Mouse (Mus musculus) spleen, adult 2 months (tissue): Measurements from ENCODE around the gene Acbd6. TPM values are rescaled to one million over a fixed set of nuclear protein-coding genes. Genes with fewer than 3 reads are reported as not detected.

Source experiments
- DNase-seq, 2 experiments: peaks; one replicate each; pipeline versions ENCODE4 v3.0.0 to v3.0.0-alpha.2; 2012 to 2021; ENCODE audit warnings: low spot score in 2 of 2, low read depth in 1 of 2
- H3K27ac ChIP-seq: fragments of 200-500 bp; 2 replicates; pipeline ENCODE4 v1.5.1; 2012; ENCODE audit warnings: low read length, inconsistent platforms; ENCODE audit not compliant: insufficient read depth
- H3K27me3 ChIP-seq: fragments of 200-500 bp; 2 replicates; pipeline ENCODE4 v1.6.1; 2012; ENCODE audit warnings: mild to moderate bottlenecking, moderate library complexity, low read length, inconsistent platforms; ENCODE audit not compliant: control insufficient read depth, insufficient read depth
- H3K36me3 ChIP-seq: fragments of 200-500 bp; 2 replicates; pipeline ENCODE4 v1.6.1; 2012; ENCODE audit warnings: mild to moderate bottlenecking, low read length, inconsistent platforms; ENCODE audit not compliant: control insufficient read depth, insufficient read depth
- H3K4me1 ChIP-seq: fragments of 200-500 bp; 2 replicates; pipeline ENCODE4 v1.6.1; 2011; ENCODE audit warnings: inconsistent platforms; ENCODE audit not compliant: control insufficient read depth, insufficient read depth, insufficient read length
- H3K4me3 ChIP-seq: fragments of 200-500 bp; 2 replicates; pipeline ENCODE4 v1.5.1; 2011; ENCODE audit warnings: mild to moderate bottlenecking, inconsistent platforms; ENCODE audit not compliant: insufficient read depth, insufficient read length; ENCODE audit errors: extremely low read depth
- CTCF ChIP-seq: fragments of 200-500 bp; IDR thresholded peaks from 2 replicates; pipeline ENCODE4 v1.5.1; 2011; ENCODE audit warnings: mild to moderate bottlenecking, inconsistent platforms; ENCODE audit not compliant: insufficient read depth, insufficient read length, insufficient replicate concordance; ENCODE audit errors: extremely low read depth
- POLR2A ChIP-seq: fragments of 200-500 bp; IDR thresholded peaks from 2 replicates; pipeline ENCODE4 v1.6.1; 2011; ENCODE audit warnings: low read depth, low read length, inconsistent platforms
- WGBS: fragments of 180-500 bp; shearing (Covaris S2); methylation state at CpG from one replicate; pipeline ENCODE4 v1.1.7; 2018; 5-methylcytosine and 5-hydroxymethylcytosine counted together
- polyA plus RNA-seq: library from polyadenylated mRNA; depleted of rRNA; stranded (reverse); fragments of >200 nt; gene quantifications from 2 replicates; pipeline ENCODE4 v1.2.3, GENCODE M21; 2012

The Acbd6 gene
- polyA plus RNA-seq, 1 experiment: 61.7 TPM

DNA sequence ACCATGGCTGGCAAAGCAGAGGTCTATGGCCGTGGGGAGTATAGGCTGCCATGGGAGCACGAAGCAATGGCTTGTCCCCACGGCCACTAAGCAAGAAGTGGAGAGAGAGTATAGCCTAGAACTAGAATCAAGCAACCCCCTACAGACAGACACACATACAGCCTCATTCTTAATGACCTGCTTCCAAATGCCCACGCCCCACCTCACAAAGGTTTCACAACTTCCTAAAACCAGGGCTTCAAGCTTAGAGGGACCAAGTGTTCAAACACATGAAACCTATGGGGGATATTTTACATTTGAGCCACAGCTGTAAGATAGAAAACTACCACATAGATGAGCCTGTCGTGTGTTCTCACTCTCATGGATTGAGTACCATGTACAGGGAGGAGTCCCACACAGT lies 25.5 kb upstream of the Acbd6 start:
- H3K27ac ChIP-seq: no peak overlapping the region
- TF ChIP-seq CTCF (no peak), POLR2A (no peak)
- H3K4me3 ChIP-seq: no peak overlapping the region
- no peaks in the 10 kb centered on the region for H3K36me3 ChIP-seq
- no peak for DNase-seq
- H3K4me1 ChIP-seq: no peaks in the 10 kb centered on the region
- WGBS: 91% methylated on average over 5 of the region's 5 CpGs
- H3K27me3 ChIP-seq: no peaks in the 10 kb centered on the region

DNA sequence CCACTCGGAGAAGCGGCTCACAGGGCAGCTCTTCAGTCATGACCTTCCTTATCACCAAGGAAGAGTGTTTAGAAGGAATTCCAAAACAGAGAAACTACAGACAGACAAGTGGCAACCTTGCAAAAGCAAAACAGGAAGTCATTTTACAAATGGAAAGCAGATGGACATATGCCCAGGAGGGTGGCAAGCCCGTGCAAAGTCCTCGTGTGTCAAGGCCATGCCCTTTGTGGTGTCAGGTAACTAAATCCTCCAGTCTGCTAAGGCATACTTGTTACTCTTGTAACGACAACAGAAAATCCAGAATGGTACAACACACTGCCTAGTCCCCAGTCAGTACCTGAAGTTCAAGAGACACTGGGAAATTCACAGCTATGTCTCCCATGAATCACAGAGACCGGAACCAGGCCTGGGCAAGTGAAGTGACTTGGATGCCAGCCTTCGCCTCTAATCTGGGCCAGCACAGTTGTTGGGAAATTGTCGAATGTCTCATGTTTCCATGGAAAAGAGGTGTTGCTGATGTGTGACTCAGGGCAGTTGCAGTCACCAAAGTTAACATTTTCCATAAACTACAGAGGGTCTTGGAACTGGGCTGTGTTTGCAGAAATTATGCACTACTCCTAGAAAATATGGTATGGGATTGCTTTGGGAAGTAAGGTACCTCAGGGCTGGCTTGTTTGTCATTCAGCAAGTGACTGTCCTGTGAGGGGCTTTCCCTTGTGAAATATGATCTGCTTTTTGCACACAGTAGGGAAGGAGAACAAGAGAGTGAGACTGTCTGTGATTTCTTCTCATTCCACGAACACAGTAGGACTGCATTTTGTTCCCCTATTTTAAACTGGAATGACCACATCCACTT lies 24.9 kb upstream of the Acbd6 start:
- no peaks in the 10 kb centered on the region for H3K36me3 ChIP-seq
- no peaks in the 10 kb centered on the region for H3K4me1 ChIP-seq
- DNase-seq: no peak
- WGBS: 76% methylated on average over 9 of the region's 9 CpGs
- TF ChIP-seq CTCF (no peak), POLR2A (no peak)
- H3K27me3 ChIP-seq: no peaks in the 10 kb centered on the region
- no peak overlapping the region for H3K4me3 ChIP-seq
- H3K27ac ChIP-seq: no peak overlapping the region

DNA sequence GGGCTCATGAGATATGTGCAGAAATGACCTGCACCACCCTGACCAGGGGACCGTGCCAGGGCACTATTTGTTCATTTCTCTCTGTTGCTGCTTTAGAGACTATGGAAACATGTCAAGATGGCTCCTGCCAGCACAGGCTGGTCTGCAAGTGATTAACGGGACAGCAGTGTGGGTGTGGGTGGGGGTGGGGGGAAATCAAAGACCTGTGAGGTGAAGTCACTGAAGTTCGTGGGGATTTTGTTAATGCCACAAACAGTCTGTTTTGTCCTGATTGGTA lies 24.3 kb upstream of the Acbd6 start:
- H3K36me3 ChIP-seq: no peaks in the 10 kb centered on the region
- no peak overlapping the region for H3K27ac ChIP-seq
- no peak for DNase-seq
- WGBS: 82% methylated on average over 3 of the region's 3 CpGs
- no peak overlapping the region for H3K4me3 ChIP-seq
- no peaks in the 10 kb centered on the region for H3K27me3 ChIP-seq
- TF ChIP-seq CTCF: no peak
- no peak for TF ChIP-seq POLR2A
- H3K4me1 ChIP-seq: no peaks in the 10 kb centered on the region

DNA sequence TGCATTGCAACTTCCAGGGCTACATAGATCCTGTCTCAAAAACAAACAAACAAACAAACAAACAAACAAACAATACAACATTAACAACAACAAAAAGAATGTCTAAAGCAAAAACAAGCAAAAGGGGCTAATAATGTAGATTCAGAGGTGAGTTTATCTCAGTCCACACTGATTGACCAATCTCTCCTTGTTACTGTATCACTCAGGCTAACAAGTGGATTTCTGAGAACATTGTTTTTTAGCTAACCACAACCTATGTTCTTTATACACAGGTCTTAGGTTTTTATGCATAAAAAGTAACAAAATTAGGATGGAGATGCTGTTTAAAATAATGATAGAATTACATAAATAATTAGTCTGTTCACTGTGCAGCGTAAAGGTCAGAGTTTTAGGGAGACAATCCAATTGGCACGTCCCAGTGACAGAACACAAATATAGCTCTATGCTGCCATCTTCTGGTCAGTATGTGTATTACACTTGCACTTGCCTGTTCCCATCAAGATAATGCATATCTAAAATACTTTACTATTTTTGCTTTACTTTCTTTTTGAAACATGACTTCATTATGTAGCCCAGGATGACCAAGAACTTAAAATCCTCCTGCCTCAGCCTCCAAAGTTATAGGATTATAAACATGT lies 20.8 kb upstream of the Acbd6 start:
- Histone ChIP-seq H3K4me1 (no peaks in the 10 kb centered on the region), H3K36me3 (no peaks in the 10 kb centered on the region), H3K27me3 (no peaks in the 10 kb centered on the region), H3K4me3 (no peak overlapping the region), H3K27ac (no peak overlapping the region)
- TF ChIP-seq CTCF (peak; percentile 26; the same call in 1 of the 2 replicates), POLR2A (no peak)
- peak; percentile 15 to 19 for DNase-seq
- WGBS: 6% methylated on average over 2 of the region's 2 CpGs

GRCm38 (mm10) chr1:155538006-155538405 lies 19.9 kb upstream of the Acbd6 start:
- Histone ChIP-seq H3K27me3 (no peaks in the 10 kb centered on the region), H3K4me1 (no peaks in the 10 kb centered on the region), H3K36me3 (no peaks in the 10 kb centered on the region), H3K27ac (no peak overlapping the region), H3K4me3 (no peak overlapping the region)
- no peak for DNase-seq
- TF ChIP-seq CTCF (no peak), POLR2A (no peak)
- 79% methylated on average over 7 of the region's 7 CpGs for WGBS

DNA sequence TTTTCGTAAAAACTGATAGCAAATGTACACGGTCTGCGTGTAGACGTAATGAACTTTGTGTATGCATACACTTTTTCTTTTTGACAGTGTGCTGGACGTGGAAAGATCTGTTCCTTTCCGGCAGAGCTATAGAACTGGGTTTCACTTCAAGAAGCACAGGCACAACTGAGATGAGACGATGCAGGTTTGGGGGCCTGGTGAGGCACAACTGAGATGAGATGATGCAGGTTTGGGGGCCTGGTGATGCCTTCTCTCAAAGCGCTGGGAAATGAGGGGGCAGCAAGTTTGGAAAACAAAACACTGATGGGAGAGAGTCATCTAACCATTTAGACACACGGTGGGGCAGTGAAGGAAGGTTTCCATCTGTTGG lies 293 bp upstream of the Acbd6 start:
- WGBS: 52% methylated on average over 9 of the region's 9 CpGs

DNA sequence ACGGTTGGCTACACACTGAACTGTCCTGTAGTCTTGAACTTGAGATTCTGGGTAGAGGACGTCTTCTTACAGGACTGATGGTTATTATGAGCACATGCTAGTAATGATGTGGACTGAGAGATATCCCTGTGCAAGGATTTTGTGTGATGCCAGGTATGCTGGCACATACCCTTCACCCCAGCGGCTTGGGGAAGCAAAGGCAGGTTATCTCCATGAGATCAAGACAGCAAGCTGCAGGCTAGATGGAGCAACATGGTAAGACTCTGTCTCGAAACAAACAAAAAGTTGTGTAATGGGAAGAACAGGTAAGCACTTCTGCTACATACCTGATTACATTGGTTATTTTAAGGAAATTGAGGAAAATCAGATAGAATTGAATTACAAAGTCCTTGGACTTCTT lies 2.1 kb downstream of the Acbd6 start:
- Histone ChIP-seq H3K36me3 (no peaks in the 10 kb centered on the region), H3K4me3 (no peak overlapping the region), H3K4me1 (peaks cover 9% of the 10 kb centered on the region), H3K27me3 (no peaks in the 10 kb centered on the region), H3K27ac (no peak overlapping the region)
- no peak for DNase-seq
- 83% methylated on average over 4 of the region's 4 CpGs for WGBS
- no peak for TF ChIP-seq POLR2A
- no peak for TF ChIP-seq CTCF

More for the DNA sequence above, 293 bp upstream of the Acbd6 start:
- peak overlapping the region; percentile 65 for H3K27ac ChIP-seq
- no peaks in the 10 kb centered on the region for H3K36me3 ChIP-seq
- H3K4me1 ChIP-seq: peaks cover 9% of the 10 kb centered on the region
- peak overlapping the region; percentile 95 for H3K4me3 ChIP-seq
- no peak for DNase-seq
- no peak for TF ChIP-seq POLR2A
- TF ChIP-seq CTCF: no peak
- no peaks in the 10 kb centered on the region for H3K27me3 ChIP-seq
